Mouse (Mus musculus): ENCODE data around the gene Rnls. TPM values are rescaled to one million over a fixed set of nuclear protein-coding genes. Genes with fewer than 3 reads are reported as not detected.

The Rnls gene
- total and polyA plus RNA-seq, 3 experiments, result 5.6 to 15.3 (median 13.5) TPM

DNA sequence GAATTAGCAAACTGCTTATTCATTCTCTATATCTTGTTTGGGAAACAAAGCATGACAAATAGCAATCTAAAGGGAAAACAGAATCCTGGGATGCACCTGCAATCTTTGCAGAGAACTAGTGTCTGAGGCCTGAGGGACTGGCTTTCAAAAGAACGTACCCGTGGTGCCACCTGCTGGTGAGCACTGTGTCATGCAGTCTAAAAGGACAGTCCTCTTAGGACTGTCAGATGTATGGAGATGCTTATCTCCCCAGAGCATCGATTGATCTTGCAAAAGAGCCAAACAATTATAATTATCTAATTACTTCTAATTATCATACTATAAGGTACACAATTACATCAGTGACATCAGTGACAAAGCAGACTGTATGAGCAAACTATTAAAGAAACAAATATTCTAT is 25.4 kb downstream of the Rnls start:
- DNase-seq, result peak; percentile 39 to 76
- H3K9ac ChIP-seq (ENCODE audit: low read depth, low read length), result no peak overlapping the region
- intact Hi-C loops (cut with DNase I), result loop anchor here (1.0 to 10.0 kb wide), 3 partner anchors 140 to 862 kb away; no protein-coding TSS in a partner anchor
- H3K79me2 ChIP-seq (replicated peaks; ENCODE audit: control insufficient read depth, insufficient read depth, low read length), result no peaks in the 10 kb centered on the region
- no peaks in the 10 kb centered on the region for H3K27me3 ChIP-seq (ENCODE audit: control insufficient read depth, insufficient read depth, low read length)
- no peak overlapping the region for H3K27ac ChIP-seq
- H3K36me3 ChIP-seq (ENCODE audit: control insufficient read depth, insufficient read depth, low read length), result no peaks in the 10 kb centered on the region
- TF ChIP-seq CTCF (IDR thresholded peaks at IDR 0.05) (peak; percentile 99), EP300 (IDR thresholded peaks at IDR 0.05; ENCODE audit: insufficient read depth, low read depth, low read length) (peak; percentile 52; the same call in 1 of the 2 replicates), POLR2A (IDR thresholded peaks at IDR 0.05; ENCODE audit: insufficient read depth, low read depth, low read length) (no peak)
- 3% methylated on average over 3 of the region's 3 CpGs for WGBS
- no peak overlapping the region for H3K4me3 ChIP-seq
- H3K4me1 ChIP-seq (ENCODE audit: control insufficient read depth, insufficient read depth, low read length), result no peaks in the 10 kb centered on the region

DNA sequence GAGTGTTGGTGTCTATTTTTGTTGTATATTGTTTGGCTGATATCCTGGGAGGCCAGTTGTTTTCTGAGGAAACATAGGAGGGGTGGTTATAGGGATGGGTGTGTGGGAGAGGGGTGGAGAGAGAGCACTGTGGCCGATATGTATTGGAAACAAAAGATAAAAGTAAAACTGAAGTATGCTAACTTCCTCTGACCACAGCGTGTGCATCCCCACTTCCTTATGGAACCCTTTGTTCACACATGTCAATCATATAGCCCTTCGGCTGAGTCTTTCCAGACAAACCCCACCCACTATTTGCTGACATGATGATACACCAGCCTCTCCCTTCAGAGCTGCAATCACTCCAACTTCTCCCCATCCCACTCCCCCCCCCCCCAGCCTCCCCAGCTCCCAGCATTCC is 35.1 kb downstream of the Rnls start:
- Histone ChIP-seq H3K27ac (no peak overlapping the region), H3K36me3 (ENCODE audit: control insufficient read depth, insufficient read depth, low read length) (no peaks in the 10 kb centered on the region), H3K4me3 (no peak overlapping the region), H3K4me1 (ENCODE audit: control insufficient read depth, insufficient read depth, low read length) (no peaks in the 10 kb centered on the region), H3K9ac (ENCODE audit: low read depth, low read length) (no peak overlapping the region), H3K79me2 (replicated peaks; ENCODE audit: control insufficient read depth, insufficient read depth, low read length) (no peaks in the 10 kb centered on the region), H3K27me3 (ENCODE audit: control insufficient read depth, insufficient read depth, low read length) (no peaks in the 10 kb centered on the region)
- DNase-seq, result no peak
- TF ChIP-seq POLR2A (IDR thresholded peaks at IDR 0.05; ENCODE audit: insufficient read depth, low read depth, low read length) (no peak), CTCF (IDR thresholded peaks at IDR 0.05) (no peak), EP300 (IDR thresholded peaks at IDR 0.05; ENCODE audit: insufficient read depth, low read depth, low read length) (no peak)
- intact Hi-C loops (cut with DNase I), result no loop called here
- 24% methylated on average over 3 of the region's 3 CpGs for WGBS

DNA sequence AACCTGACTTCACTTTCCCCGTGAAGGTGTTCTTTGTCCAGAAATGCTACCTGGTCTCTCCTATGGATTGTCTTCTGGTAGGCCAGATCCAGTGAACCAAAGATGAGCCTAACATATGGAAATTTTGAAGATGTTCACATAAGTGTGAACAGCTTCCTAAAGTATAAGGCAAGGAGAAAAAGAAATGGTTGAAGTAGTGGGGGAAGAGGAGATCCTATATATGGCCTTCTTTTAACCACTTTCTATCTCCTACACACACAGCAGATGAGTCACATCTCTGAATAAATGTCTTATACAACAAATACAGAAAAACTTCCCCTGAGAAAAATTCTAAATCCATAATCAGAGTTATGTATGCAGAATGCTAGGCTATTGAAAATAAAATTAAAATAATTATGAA is 52.0 kb downstream of the Rnls start:
- no peaks in the 10 kb centered on the region for H3K79me2 ChIP-seq (replicated peaks; ENCODE audit: control insufficient read depth, insufficient read depth, low read length)
- H3K4me1 ChIP-seq (ENCODE audit: control insufficient read depth, insufficient read depth, low read length), result no peaks in the 10 kb centered on the region
- H3K4me3 ChIP-seq, result no peak overlapping the region
- 96% methylated on average over 1 of the region's 1 CpGs for WGBS
- no peak for DNase-seq
- no peaks in the 10 kb centered on the region for H3K36me3 ChIP-seq (ENCODE audit: control insufficient read depth, insufficient read depth, low read length)
- H3K9ac ChIP-seq (ENCODE audit: low read depth, low read length), result no peak overlapping the region
- H3K27ac ChIP-seq, result no peak overlapping the region
- H3K27me3 ChIP-seq (ENCODE audit: control insufficient read depth, insufficient read depth, low read length), result no peaks in the 10 kb centered on the region
- TF ChIP-seq POLR2A (IDR thresholded peaks at IDR 0.05; ENCODE audit: insufficient read depth, low read depth, low read length), result no peak
- no peak for TF ChIP-seq CTCF (IDR thresholded peaks at IDR 0.05)
- TF ChIP-seq EP300 (IDR thresholded peaks at IDR 0.05; ENCODE audit: insufficient read depth, low read depth, low read length), result no peak
- intact Hi-C loops (cut with DNase I), result no loop called here

DNA sequence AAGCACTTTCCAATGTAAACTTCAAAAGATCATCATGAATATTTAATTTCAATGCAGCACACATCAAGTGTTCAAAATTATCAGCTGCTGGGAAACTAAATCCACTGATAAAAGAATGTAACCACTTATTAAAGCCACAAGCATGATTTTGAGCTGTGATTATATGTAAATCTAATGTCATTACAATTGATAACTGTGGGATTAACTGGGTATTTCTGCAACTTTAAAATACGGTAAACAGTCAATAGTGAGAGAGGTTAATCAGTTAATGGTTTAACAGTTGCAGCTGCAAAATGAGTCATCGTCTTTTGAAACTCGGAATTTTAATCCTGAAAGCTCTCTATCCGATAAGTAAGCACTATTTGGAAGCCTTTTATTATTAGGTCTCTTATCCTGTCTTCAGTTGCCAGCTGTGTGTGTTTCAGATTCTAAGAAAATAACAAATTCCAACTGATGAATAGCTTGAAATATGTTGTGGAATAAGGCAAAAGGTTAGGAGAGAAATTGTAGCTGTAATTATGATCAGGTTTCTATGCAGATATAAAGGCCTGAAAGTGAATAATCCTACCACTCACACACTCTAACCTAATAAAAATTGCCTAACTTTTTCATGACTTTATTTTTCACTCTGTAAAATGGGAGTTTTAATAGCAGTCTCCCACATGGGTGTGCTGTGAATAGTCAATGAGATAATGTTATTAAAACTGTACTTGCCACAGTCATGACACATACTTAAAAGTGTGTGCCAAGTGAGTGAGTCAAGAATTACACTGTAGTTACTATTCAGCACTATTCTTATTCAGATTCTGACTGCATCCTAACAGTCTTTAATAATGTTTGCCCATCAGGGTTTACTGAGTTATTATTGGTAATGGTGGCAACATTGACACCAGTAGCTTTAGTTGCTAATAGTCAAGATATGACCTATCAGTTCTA is 65.1 kb downstream of the Rnls start:
- no peak for DNase-seq
- TF ChIP-seq POLR2A (IDR thresholded peaks at IDR 0.05; ENCODE audit: insufficient read depth, low read depth, low read length), result no peak
- TF ChIP-seq CTCF (IDR thresholded peaks at IDR 0.05), result no peak
- no peak for TF ChIP-seq EP300 (IDR thresholded peaks at IDR 0.05; ENCODE audit: insufficient read depth, low read depth, low read length)
- Histone ChIP-seq H3K9ac (ENCODE audit: low read depth, low read length) (no peak overlapping the region), H3K36me3 (ENCODE audit: control insufficient read depth, insufficient read depth, low read length) (no peaks in the 10 kb centered on the region), H3K4me3 (no peak overlapping the region), H3K27ac (no peak overlapping the region), H3K27me3 (ENCODE audit: control insufficient read depth, insufficient read depth, low read length) (no peaks in the 10 kb centered on the region), H3K4me1 (ENCODE audit: control insufficient read depth, insufficient read depth, low read length) (no peaks in the 10 kb centered on the region), H3K79me2 (replicated peaks; ENCODE audit: control insufficient read depth, insufficient read depth, low read length) (no peaks in the 10 kb centered on the region)
- intact Hi-C loops (cut with DNase I), result no loop called here
- WGBS, result 55% methylated on average over 4 of the region's 4 CpGs

DNA sequence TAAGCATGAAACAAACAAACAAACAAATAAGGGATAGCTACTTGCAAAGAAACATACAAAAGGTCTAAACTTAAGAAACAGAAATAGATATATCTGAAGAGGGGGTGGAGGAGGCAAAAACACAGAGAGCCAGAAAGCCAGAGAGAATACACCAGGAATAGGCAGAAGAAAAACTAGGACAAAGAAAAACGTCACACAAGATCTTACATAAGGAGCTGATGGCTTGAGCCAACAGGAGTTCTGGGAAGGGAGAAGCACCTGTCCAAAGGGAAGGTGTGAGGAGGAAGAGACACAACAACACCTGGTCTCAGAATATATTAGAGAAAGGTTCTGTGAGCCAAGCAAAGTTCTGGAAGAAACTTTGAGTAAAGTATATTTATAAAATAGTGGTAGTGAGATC is 73.3 kb downstream of the Rnls start:
- intact Hi-C loops (cut with DNase I), result no loop called here
- Histone ChIP-seq H3K79me2 (replicated peaks; ENCODE audit: control insufficient read depth, insufficient read depth, low read length) (no peaks in the 10 kb centered on the region), H3K27ac (no peak overlapping the region), H3K27me3 (ENCODE audit: control insufficient read depth, insufficient read depth, low read length) (no peaks in the 10 kb centered on the region), H3K4me1 (ENCODE audit: control insufficient read depth, insufficient read depth, low read length) (no peaks in the 10 kb centered on the region), H3K36me3 (ENCODE audit: control insufficient read depth, insufficient read depth, low read length) (no peaks in the 10 kb centered on the region), H3K9ac (ENCODE audit: low read depth, low read length) (no peak overlapping the region), H3K4me3 (no peak overlapping the region)
- no peak for DNase-seq
- 45% methylated on average over 1 of the region's 1 CpGs for WGBS
- TF ChIP-seq CTCF (IDR thresholded peaks at IDR 0.05) (no peak), POLR2A (IDR thresholded peaks at IDR 0.05; ENCODE audit: insufficient read depth, low read depth, low read length) (no peak), EP300 (IDR thresholded peaks at IDR 0.05; ENCODE audit: insufficient read depth, low read depth, low read length) (no peak)

DNA sequence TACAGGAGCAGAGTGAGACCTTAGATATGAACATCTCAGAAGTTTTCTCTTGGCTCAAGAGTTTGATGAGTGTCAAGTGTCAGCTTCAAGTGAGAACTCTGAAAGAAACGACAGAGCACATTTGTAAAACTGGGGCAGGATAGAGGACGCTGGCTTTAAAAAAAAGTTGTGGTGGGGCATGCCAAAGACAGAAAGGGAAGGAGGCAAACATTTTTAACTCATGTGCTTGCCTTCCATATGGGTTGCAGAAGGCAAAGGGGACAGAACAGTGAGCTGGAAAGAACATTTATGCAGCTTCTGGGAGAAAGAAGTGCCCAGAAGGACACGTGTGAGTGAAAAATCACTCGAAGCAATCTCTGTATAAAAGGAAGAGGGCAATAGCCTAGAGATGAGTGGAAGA is 75.0 kb downstream of the Rnls start:
- TF ChIP-seq EP300 (IDR thresholded peaks at IDR 0.05; ENCODE audit: insufficient read depth, low read depth, low read length) (no peak), POLR2A (IDR thresholded peaks at IDR 0.05; ENCODE audit: insufficient read depth, low read depth, low read length) (no peak), CTCF (IDR thresholded peaks at IDR 0.05) (no peak)
- H3K4me1 ChIP-seq (ENCODE audit: control insufficient read depth, insufficient read depth, low read length), result no peaks in the 10 kb centered on the region
- no peaks in the 10 kb centered on the region for H3K79me2 ChIP-seq (replicated peaks; ENCODE audit: control insufficient read depth, insufficient read depth, low read length)
- H3K36me3 ChIP-seq (ENCODE audit: control insufficient read depth, insufficient read depth, low read length), result no peaks in the 10 kb centered on the region
- H3K27me3 ChIP-seq (ENCODE audit: control insufficient read depth, insufficient read depth, low read length), result no peaks in the 10 kb centered on the region
- intact Hi-C loops (cut with DNase I), result no loop called here
- DNase-seq, result no peak
- WGBS, result 52% methylated on average over 4 of the region's 4 CpGs
- H3K4me3 ChIP-seq, result no peak overlapping the region
- H3K9ac ChIP-seq (ENCODE audit: low read depth, low read length), result no peak overlapping the region
- H3K27ac ChIP-seq, result no peak overlapping the region

All from heart, adult 2 months (tissue).